Mouse (Mus musculus): ENCODE data around the gene Ost4.

The Ost4 gene

GRCm38 (mm10) chr5:30907413-30908059 is at the start of gene Ost4:
TSS of gene Ost4 (minus strand) at chr5:30907788.
- DNase-seq (ENCODE audit: low read depth, low spot score) = peak; percentile 94

- DNase-seq (ENCODE audit: low read depth, low spot score) = no peak
Observed at GRCm38 (mm10) chr5:30955751-30956150, 48.2 kb upstream of the Ost4 start.

GRCm38 (mm10) chr5:30954556-30954955 is 47.0 kb upstream of the Ost4 start:
- no peak for DNase-seq (ENCODE audit: low read depth, low spot score)

GRCm38 (mm10) chr5:30954065-30954464 is 46.5 kb upstream of the Ost4 start:
- no peak for DNase-seq (ENCODE audit: low read depth, low spot score)

- DNase-seq (ENCODE audit: low read depth, low spot score) = no peak
Observed at GRCm38 (mm10) chr5:30952551-30952950, 45.0 kb upstream of the Ost4 start.

GRCm38 (mm10) chr5:30951706-30952105 is 44.1 kb upstream of the Ost4 start:
- DNase-seq (ENCODE audit: low read depth, low spot score) = no peak

- no peak for DNase-seq (ENCODE audit: low read depth, low spot score)
Observed at GRCm38 (mm10) chr5:30950922-30951321, 43.3 kb upstream of the Ost4 start.

GRCm38 (mm10) chr5:30950451-30950850 is 42.9 kb upstream of the Ost4 start:
- DNase-seq (ENCODE audit: low read depth, low spot score) = no peak

GRCm38 (mm10) chr5:30949654-30950326 is 42.2 kb upstream of the Ost4 start:
- peak; percentile 80 for DNase-seq (ENCODE audit: low read depth, low spot score)

- DNase-seq (ENCODE audit: low read depth, low spot score) = no peak
Observed at GRCm38 (mm10) chr5:30948620-30949019, 41.0 kb upstream of the Ost4 start.

- DNase-seq (ENCODE audit: low read depth, low spot score) = no peak
Observed at GRCm38 (mm10) chr5:30944956-30945781, 37.6 kb upstream of the Ost4 start, which contains the start of gene Cgref1. TSS of gene Cgref1 (minus strand) at chr5:30945591.

- no peak for DNase-seq (ENCODE audit: low read depth, low spot score)
Observed at GRCm38 (mm10) chr5:30944344-30944743, 36.8 kb upstream of the Ost4 start.

- DNase-seq (ENCODE audit: low read depth, low spot score) = no peak
Observed at GRCm38 (mm10) chr5:30943004-30943403, 35.4 kb upstream of the Ost4 start.

GRCm38 (mm10) chr5:30934725-30935461 is 27.3 kb upstream of the Ost4 start:
- DNase-seq (ENCODE audit: low read depth, low spot score) = no peak

GRCm38 (mm10) chr5:30933705-30934104 is 26.1 kb upstream of the Ost4 start:
- no peak for DNase-seq (ENCODE audit: low read depth, low spot score)

- no peak for DNase-seq (ENCODE audit: low read depth, low spot score)
Observed at GRCm38 (mm10) chr5:30931378-30931777, 23.8 kb upstream of the Ost4 start.

GRCm38 (mm10) chr5:30930846-30931245 is 23.3 kb upstream of the Ost4 start:
- no peak for DNase-seq (ENCODE audit: low read depth, low spot score)

- DNase-seq (ENCODE audit: low read depth, low spot score) = no peak
Observed at GRCm38 (mm10) chr5:30930121-30930520, 22.5 kb upstream of the Ost4 start.

- DNase-seq (ENCODE audit: low read depth, low spot score) = no peak
Observed at GRCm38 (mm10) chr5:30927945-30928529, 20.4 kb upstream of the Ost4 start.

GRCm38 (mm10) chr5:30926073-30926472 is 18.5 kb upstream of the Ost4 start:
- DNase-seq (ENCODE audit: low read depth, low spot score) = no peak

- DNase-seq (ENCODE audit: low read depth, low spot score) = no peak
Observed at GRCm38 (mm10) chr5:30925217-30925616, 17.6 kb upstream of the Ost4 start.
